Mouse (Mus musculus): ENCODE measurements around the gene H2-Aa. TPM values are rescaled to one million over a fixed set of nuclear protein-coding genes. Genes with fewer than 3 reads are reported as not detected.

H2-Aa gene
- polyA plus RNA-seq, 1 experiment from 2014 or later = 0.73 TPM

GRCm38 (mm10) chr17:34299356-34299755 lies 11.7 kb upstream of the H2-Aa start:
- Histone ChIP-seq H3K36me3 (no peaks in the 10 kb centered on the region), H3K4me2 (no peak overlapping the region), H3K9me3 (no peaks in the 10 kb centered on the region), H3K27ac (no peak overlapping the region), H3K4me1 (no peaks in the 10 kb centered on the region), H3K4me3 (no peak overlapping the region), H3K27me3 (no peaks in the 10 kb centered on the region), H3K9ac (no peak overlapping the region)
- WGBS = 60% methylated on average over 3 of the region's 3 CpGs
- ATAC-seq (ENCODE audit: insufficient number of reproducible peaks, insufficient read depth, low FRiP score, low TSS enrichment, low read depth) = no peak

DNA sequence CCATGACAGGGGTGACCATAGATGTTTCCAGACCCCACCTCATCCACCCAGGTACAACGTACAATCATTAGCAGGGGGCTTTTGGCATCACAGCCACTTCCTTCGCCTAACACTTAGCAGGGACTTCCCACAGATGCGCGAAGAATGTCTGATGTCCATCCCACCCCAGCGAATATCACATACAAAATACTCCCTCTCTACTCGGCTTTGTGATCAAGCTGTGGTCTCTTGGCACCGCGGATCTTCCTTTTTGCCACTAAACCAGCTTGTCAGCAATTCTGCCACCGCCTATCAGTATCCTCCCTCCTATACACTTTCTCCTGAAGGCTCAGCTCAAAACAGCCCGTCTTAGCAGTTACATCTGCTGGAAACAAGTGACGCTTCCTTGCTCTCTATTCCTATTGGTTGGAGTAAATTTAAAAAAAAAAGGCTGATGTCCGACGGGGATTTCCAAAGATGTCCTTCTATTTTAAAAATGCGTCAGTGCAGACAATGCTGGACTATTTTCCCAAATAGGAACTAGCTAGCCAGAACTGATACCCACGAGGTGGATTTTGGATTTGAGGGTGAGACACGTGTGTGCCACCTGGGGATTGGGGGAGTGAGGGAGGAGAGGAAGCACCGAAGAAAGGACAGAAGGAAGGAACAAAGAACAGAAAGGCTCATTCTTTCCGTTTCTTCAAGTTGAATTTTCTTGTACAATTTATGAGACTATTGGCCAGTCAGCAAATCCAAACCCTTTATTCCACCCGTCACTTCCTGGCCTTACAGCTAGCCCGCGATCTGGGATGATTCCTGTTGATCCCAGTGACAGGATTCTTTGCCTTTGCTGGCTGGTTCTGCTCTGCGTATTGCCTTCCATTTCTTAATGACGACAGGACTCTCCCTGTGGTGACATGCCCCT lies 8.5 kb upstream of the H2-Aa start:
- Histone ChIP-seq H3K36me3 (no peaks in the 10 kb centered on the region), H3K4me1 (no peaks in the 10 kb centered on the region), H3K4me2 (peak overlapping the region; percentile 56), H3K9me3 (no peaks in the 10 kb centered on the region), H3K4me3 (peak overlapping the region; percentile 38), H3K27me3 (no peaks in the 10 kb centered on the region), H3K9ac (0 out of 2 replicates have a peak overlapping the region, but pooled peaks have one; percentile 11), H3K27ac (no peak overlapping the region)
- 20% methylated on average over 23 of the region's 23 CpGs for WGBS
- ATAC-seq (ENCODE audit: insufficient number of reproducible peaks, insufficient read depth, low FRiP score, low TSS enrichment, low read depth) = no peak

DNA sequence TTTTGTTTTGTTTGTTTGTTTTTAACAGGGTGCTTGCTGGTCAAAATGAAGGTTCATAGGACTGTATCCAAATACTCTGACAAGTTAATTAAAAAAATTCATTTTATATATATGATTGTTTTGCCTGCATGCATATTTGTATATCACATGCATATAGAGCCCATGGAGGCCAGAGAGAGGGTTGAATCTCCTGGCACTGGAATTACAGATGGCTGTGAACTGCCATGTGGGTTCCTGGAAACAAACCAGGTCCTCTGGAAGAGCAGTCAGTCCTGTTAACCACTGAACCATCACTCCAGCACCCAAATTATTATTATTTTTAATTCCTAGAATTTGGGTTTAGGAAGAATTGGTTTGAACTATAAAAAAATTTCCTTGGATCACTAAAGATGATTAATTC lies 7.7 kb upstream of the H2-Aa start:
- Histone ChIP-seq H3K27ac (no peak overlapping the region), H3K36me3 (no peaks in the 10 kb centered on the region), H3K4me3 (no peak overlapping the region), H3K9ac (no peak overlapping the region), H3K27me3 (no peaks in the 10 kb centered on the region), H3K4me1 (no peaks in the 10 kb centered on the region), H3K4me2 (no peak overlapping the region), H3K9me3 (no peaks in the 10 kb centered on the region)
- no peak for ATAC-seq (ENCODE audit: insufficient number of reproducible peaks, insufficient read depth, low FRiP score, low TSS enrichment, low read depth)

- Histone ChIP-seq H3K4me1 (no peaks in the 10 kb centered on the region), H3K27me3 (no peaks in the 10 kb centered on the region), H3K4me3 (no peak overlapping the region), H3K4me2 (no peak overlapping the region), H3K27ac (no peak overlapping the region), H3K36me3 (no peaks in the 10 kb centered on the region), H3K9me3 (no peaks in the 10 kb centered on the region), H3K9ac (no peak overlapping the region)
- WGBS = 75% methylated on average over 4 of the region's 4 CpGs
- ATAC-seq (ENCODE audit: insufficient number of reproducible peaks, insufficient read depth, low FRiP score, low TSS enrichment, low read depth) = no peak
Measured at GRCm38 (mm10) chr17:34294249-34294648, 6.6 kb upstream of the H2-Aa start.

GRCm38 (mm10) chr17:34293533-34293932 lies 5.9 kb upstream of the H2-Aa start:
- Histone ChIP-seq H3K27ac (no peak overlapping the region), H3K36me3 (no peaks in the 10 kb centered on the region), H3K27me3 (no peaks in the 10 kb centered on the region), H3K4me2 (no peak overlapping the region), H3K4me3 (no peak overlapping the region), H3K9me3 (no peaks in the 10 kb centered on the region), H3K4me1 (no peaks in the 10 kb centered on the region), H3K9ac (no peak overlapping the region)
- ATAC-seq (ENCODE audit: insufficient number of reproducible peaks, insufficient read depth, low FRiP score, low TSS enrichment, low read depth) = no peak
- WGBS = 55% methylated on average over 2 of the region's 2 CpGs

DNA sequence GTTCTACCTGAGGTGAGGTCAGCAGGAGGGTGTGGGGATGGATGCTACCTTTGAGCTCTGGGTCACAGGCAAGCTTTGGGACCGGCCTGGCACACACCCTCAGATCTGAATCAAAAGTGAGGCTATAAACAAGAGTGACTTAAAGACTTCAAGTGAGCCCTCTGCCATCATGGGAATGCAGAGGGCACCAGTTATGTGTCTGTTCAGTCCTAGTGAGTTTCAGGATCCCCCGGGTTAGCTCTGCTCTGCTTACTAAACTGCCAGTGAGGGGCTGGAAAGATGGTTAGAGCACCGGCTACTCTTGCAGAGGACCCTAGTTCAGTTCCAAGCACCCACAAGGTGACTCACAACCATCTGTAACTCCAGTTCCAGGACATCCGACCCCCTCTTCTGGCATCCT lies 4.9 kb upstream of the H2-Aa start:
- no peak overlapping the region for H3K4me2 ChIP-seq
- H3K4me3 ChIP-seq = no peak overlapping the region
- H3K27me3 ChIP-seq = no peaks in the 10 kb centered on the region
- no peaks in the 10 kb centered on the region for H3K9me3 ChIP-seq
- no peaks in the 10 kb centered on the region; the same call in 1 of the 2 replicates for H3K4me1 ChIP-seq
- no peak overlapping the region for H3K27ac ChIP-seq
- H3K9ac ChIP-seq = no peak overlapping the region
- WGBS = 91% methylated on average over 4 of the region's 4 CpGs
- no peak for ATAC-seq (ENCODE audit: insufficient number of reproducible peaks, insufficient read depth, low FRiP score, low TSS enrichment, low read depth)
- H3K36me3 ChIP-seq = no peaks in the 10 kb centered on the region

DNA sequence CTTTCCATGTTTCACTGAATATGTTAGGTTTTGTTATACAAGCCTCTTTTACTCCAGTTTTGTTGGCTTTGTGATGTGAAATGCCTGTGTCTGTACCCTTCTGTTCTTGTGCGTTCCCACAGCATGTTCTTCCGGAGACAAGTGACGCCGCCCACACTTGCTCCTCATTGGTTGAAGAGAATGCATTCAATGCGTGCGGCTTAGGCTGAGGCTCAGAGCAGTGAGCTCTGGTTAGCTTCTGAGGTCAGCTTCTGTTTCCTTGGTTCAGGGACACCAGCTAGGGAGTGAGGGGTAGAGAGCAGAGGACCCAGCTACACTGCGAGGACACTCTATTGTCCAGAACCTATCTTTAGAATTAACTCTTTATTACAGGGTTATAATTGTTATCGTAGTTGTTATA lies 4.0 kb upstream of the H2-Aa start:
- Histone ChIP-seq H3K36me3 (no peaks in the 10 kb centered on the region), H3K4me2 (no peak overlapping the region), H3K27ac (no peak overlapping the region), H3K9me3 (no peaks in the 10 kb centered on the region), H3K4me3 (no peak overlapping the region), H3K9ac (no peak overlapping the region), H3K4me1 (no peaks in the 10 kb centered on the region; the same call in 1 of the 2 replicates), H3K27me3 (no peaks in the 10 kb centered on the region)
- 0 out of 2 replicates have a peak, but pooled peaks have one; percentile 64 for ATAC-seq (ENCODE audit: insufficient number of reproducible peaks, insufficient read depth, low FRiP score, low TSS enrichment, low read depth)
- WGBS = 16% methylated on average over 8 of the region's 8 CpGs

DNA sequence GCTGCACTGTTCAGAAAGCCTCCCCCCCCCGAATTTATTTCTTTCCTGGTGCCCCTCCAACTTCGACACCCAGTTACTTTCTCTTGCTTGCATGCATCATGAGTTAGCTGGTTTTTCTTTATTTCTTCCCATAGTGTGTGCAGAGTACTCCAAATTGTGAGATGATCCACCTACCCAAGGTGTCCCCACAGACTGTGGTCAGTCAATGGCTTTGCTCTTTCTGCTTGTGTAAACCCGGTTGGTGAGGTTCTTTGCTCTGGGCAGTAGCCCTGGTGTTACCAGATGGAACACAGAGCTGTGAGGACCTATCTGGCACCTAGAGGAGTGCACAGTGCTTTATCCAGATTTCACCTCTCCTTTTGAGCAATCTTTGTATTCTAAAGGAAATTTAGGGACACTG lies 508 bp upstream of the H2-Aa start:
- no peaks in the 10 kb centered on the region for H3K36me3 ChIP-seq
- H3K9me3 ChIP-seq = no peaks in the 10 kb centered on the region
- ATAC-seq (ENCODE audit: insufficient number of reproducible peaks, insufficient read depth, low FRiP score, low TSS enrichment, low read depth) = no peak
- no peaks in the 10 kb centered on the region; the same call in 1 of the 2 replicates for H3K4me1 ChIP-seq
- H3K9ac ChIP-seq = no peak overlapping the region
- no peak overlapping the region for H3K4me3 ChIP-seq
- WGBS = 59% methylated on average over 3 of the region's 3 CpGs
- H3K27ac ChIP-seq = no peak overlapping the region
- no peak overlapping the region for H3K4me2 ChIP-seq
- H3K27me3 ChIP-seq = no peaks in the 10 kb centered on the region

DNA sequence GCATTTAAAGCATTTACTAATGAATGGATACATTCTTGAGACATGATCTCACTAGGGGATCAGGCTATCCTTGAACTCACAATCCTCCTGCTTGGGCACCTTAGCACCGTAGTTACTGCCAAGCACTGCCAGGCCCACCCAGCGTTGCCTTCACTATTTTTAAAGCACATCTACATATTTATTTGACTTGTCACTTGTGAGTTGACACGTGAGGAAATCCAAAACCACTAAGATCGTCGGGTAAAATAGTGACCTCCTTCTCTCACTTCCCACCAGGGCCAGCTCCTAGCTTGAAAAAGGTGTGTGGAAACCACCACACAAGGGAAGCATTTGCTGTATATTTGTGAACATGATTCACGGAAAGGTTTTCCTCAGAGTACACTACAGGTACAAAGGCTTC lies 624 bp downstream of the H2-Aa start:
- Histone ChIP-seq H3K27ac (no peak overlapping the region), H3K9ac (no peak overlapping the region), H3K27me3 (no peaks in the 10 kb centered on the region), H3K9me3 (no peaks in the 10 kb centered on the region), H3K4me2 (no peak overlapping the region), H3K4me3 (no peak overlapping the region), H3K36me3 (no peaks in the 10 kb centered on the region), H3K4me1 (no peaks in the 10 kb centered on the region; the same call in 1 of the 2 replicates)
- WGBS = 67% methylated on average over 6 of the region's 6 CpGs
- ATAC-seq (ENCODE audit: insufficient number of reproducible peaks, insufficient read depth, low FRiP score, low TSS enrichment, low read depth) = no peak

GRCm38 (mm10) chr17:34286501-34286900 lies 1.1 kb downstream of the H2-Aa start:
- WGBS = 79% methylated on average over 5 of the region's 5 CpGs
- no peaks in the 10 kb centered on the region; the same call in 1 of the 2 replicates for H3K4me1 ChIP-seq
- H3K9me3 ChIP-seq = no peaks in the 10 kb centered on the region
- no peak overlapping the region for H3K27ac ChIP-seq
- H3K4me2 ChIP-seq = no peak overlapping the region
- H3K36me3 ChIP-seq = no peaks in the 10 kb centered on the region
- H3K4me3 ChIP-seq = no peak overlapping the region
- ATAC-seq (ENCODE audit: insufficient number of reproducible peaks, insufficient read depth, low FRiP score, low TSS enrichment, low read depth) = no peak
- H3K9ac ChIP-seq = no peak overlapping the region
- H3K27me3 ChIP-seq = no peaks in the 10 kb centered on the region

DNA sequence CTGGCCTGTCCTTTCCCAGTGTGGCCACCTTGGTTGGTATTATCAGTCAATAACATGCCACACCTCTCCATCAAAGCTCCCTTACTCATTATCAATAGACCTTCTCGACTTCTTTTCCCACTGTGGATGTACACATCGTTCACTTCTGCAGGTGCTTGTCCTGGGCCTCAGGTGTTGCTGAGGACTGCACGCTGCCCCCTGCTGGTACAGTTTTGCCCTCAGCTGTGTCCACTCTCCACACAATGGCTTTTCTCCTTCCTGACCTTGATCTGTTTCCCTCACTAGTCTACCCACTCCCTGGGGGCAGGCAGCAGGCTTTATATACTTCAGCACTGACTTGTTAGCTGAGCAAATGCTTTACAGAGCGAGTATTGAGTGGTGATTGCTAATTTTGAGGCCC lies 1.8 kb downstream of the H2-Aa start:
- Histone ChIP-seq H3K9me3 (no peaks in the 10 kb centered on the region), H3K4me3 (no peak overlapping the region), H3K27ac (no peak overlapping the region), H3K4me1 (no peaks in the 10 kb centered on the region; the same call in 1 of the 2 replicates), H3K4me2 (no peak overlapping the region), H3K9ac (no peak overlapping the region), H3K36me3 (no peaks in the 10 kb centered on the region), H3K27me3 (peaks cover 2% of the 10 kb centered on the region; the same call in 1 of the 2 replicates)
- ATAC-seq (ENCODE audit: insufficient number of reproducible peaks, insufficient read depth, low FRiP score, low TSS enrichment, low read depth) = no peak
- 42% methylated on average over 4 of the region's 4 CpGs for WGBS

DNA sequence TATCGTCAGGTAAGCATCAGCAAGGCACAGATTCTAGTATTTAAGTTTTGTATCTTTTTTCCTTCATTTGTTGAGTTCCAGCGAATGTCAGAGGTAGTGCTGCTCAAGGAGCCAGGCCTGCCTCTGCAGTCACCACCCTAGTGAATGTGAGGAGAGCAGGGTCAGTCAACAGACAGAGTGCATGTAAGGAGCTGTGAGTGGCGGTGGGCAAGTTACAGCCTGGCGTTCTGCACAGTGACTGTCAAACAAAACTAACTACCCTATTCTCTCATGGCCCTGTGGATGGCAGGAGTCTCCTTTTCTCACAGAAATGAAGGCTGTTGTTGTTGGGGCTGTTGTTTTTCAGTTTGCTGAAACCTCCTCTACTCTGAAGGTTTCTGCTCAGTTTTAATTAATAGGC lies 2.3 kb downstream of the H2-Aa start:
- 74% methylated on average over 4 of the region's 4 CpGs for WGBS
- no peak overlapping the region for H3K4me2 ChIP-seq
- ATAC-seq (ENCODE audit: insufficient number of reproducible peaks, insufficient read depth, low FRiP score, low TSS enrichment, low read depth) = no peak
- no peak overlapping the region for H3K9ac ChIP-seq
- H3K9me3 ChIP-seq = no peaks in the 10 kb centered on the region
- H3K27me3 ChIP-seq = peaks cover 3% of the 10 kb centered on the region; the same call in 1 of the 2 replicates
- H3K4me3 ChIP-seq = no peak overlapping the region
- no peaks in the 10 kb centered on the region; the same call in 1 of the 2 replicates for H3K4me1 ChIP-seq
- H3K27ac ChIP-seq = no peak overlapping the region
- H3K36me3 ChIP-seq = no peaks in the 10 kb centered on the region

Measured in embryonic facial prominence, embryonic 13.5 days (tissue).